Mouse (Mus musculus) erythroblast, embryonic 14.5 days (primary cell): ENCODE measurements around the gene Ppt2.

Experiments
- GATA1 ChIP-seq: IDR thresholded peaks from 2 replicates; pipeline ENCODE4 v1.6.1; 2012; ENCODE audit warnings: low read length, inconsistent platforms, mixed read lengths
- TAL1 ChIP-seq: IDR thresholded peaks from 3 replicates; pipeline ENCODE4 v1.6.1; 2012; ENCODE audit warnings: low read length, inconsistent platforms, mixed read lengths

DNA sequence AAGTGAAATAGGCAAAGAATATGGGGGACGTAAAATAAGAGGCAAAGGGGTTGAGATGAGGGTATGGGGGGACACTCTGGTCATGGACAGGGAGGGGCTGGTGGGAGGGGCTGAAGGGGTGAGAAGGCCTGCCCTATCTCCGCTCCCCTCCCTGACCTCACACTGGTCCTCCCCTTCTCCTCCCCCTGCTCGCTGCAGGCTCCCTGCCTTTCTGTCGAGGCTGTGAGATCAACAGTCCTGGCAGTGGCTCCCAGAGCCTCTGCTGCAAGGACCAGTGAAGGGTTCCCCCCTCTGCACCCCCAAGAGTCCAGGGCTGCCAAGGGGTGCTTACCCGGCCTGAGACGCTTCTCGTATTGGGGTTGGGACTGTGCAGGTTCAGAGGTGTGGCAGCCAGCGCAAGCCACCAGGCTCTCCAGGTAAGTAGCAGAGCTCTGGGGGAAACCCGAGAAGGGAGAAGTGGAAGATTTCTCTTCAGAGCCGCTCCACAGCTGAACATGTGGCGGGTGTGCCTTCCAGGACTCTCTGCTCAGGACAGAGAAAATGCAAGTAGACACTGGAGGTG, 32.0 kb upstream of the Ppt2 start:
- TF ChIP-seq TAL1 (no peak), GATA1 (no peak)
